12 mouse cellular contexts compared by ENCODE assay signal in genomic region chr9:72217296-72218028, GRCm38 (mm10). TPM values are rescaled to one million over a fixed set of nuclear protein-coding genes. Genes with fewer than 3 reads are reported as not detected.
DNase-seq lines count a peak whose midpoint lies in the region; ATAC-seq and TF ChIP-seq lines count a peak whose summit lies in the region.
"Had no signal": no experiment of that assay in that cellular context is flagged by ENCODE, and none has a peak within 500 bp of the region (broad histone marks: within the 10 kb centered on the region; RNA-seq: fewer than 3 reads in every experiment).

No protein-coding gene starts in this region.

- H3K4me3 ChIP-seq in heart, adult 2 months: no peak overlapping the region
- H3K4me3 ChIP-seq in heart, embryonic 10.5 days: no peak overlapping the region
- no peak overlapping the region for H3K4me3 ChIP-seq in kidney, embryonic 14.5 days (ENCODE audit: low read length)
- H3K4me3 ChIP-seq: heart, embryonic 13.5 days; liver, embryonic 13.5 days; midbrain, embryonic 13.5 days had no signal

- no peaks in the 10 kb centered on the region for H3K79me2 ChIP-seq in heart, adult 2 months (replicated peaks; ENCODE audit: control insufficient read depth, insufficient read depth, low read length)

- H3K4me1 ChIP-seq in heart, adult 2 months (ENCODE audit: control insufficient read depth, insufficient read depth, low read length): no peaks in the 10 kb centered on the region
- no peaks in the 10 kb centered on the region for H3K4me1 ChIP-seq in heart, embryonic 10.5 days
- H3K4me1 ChIP-seq in kidney, embryonic 14.5 days (ENCODE audit: control insufficient read depth, insufficient read depth, low read length): no peaks in the 10 kb centered on the region
- H3K4me1 ChIP-seq: heart, embryonic 13.5 days; liver, embryonic 13.5 days had no signal

- no peak for TF ChIP-seq EP300 in heart, adult 2 months (IDR thresholded peaks at IDR 0.05; ENCODE audit: insufficient read depth, low read depth, low read length)

- ATAC-seq in kidney, embryonic 14.5 days (ENCODE audit: low FRiP score, low TSS enrichment): no peak
- ATAC-seq: midbrain, embryonic 13.5 days had no signal

- no peak overlapping the region for H3K27ac ChIP-seq in heart, adult 2 months
- no peak overlapping the region for H3K27ac ChIP-seq in heart, embryonic 10.5 days
- no peak overlapping the region for H3K27ac ChIP-seq in kidney, embryonic 14.5 days (ENCODE audit: low read depth, low read length)
- H3K27ac ChIP-seq: heart, embryonic 13.5 days; liver, embryonic 13.5 days; midbrain, embryonic 13.5 days had no signal

- H3K4me2 ChIP-seq in kidney, embryonic 14.5 days (replicated peaks; ENCODE audit: low read depth, low read length): no peak overlapping the region
- H3K4me2 ChIP-seq: heart, embryonic 13.5 days; liver, embryonic 13.5 days; midbrain, embryonic 13.5 days had no signal

- intact Hi-C loops in heart, adult 2 months (cut with DNase I): no loop called here
- intact Hi-C loops in gastrocnemius, postnatal 14 days (cut with DNase I; ENCODE audit: low total_unique reads): no loop called here

- WGBS in heart, adult 2 months: 77% methylated on average over 11 of the region's 11 CpGs
- 57% methylated on average over 11 of the region's 11 CpGs for WGBS in heart, embryonic 10.5 days
- WGBS in kidney, embryonic 14.5 days: 64% methylated on average over 11 of the region's 11 CpGs

- no peak for TF ChIP-seq POLR2A in heart, adult 2 months (IDR thresholded peaks at IDR 0.05; ENCODE audit: insufficient read depth, low read depth, low read length)

- no peak for DNase-seq in heart, adult 2 months
- no peak for DNase-seq in heart, embryonic 10.5 days (ENCODE audit: low spot score)
- DNase-seq in thymus, postnatal 0 days (ENCODE audit: low spot score): peak; percentile 23
- DNase-seq in thymus, adult 18-20 months: no peak
- DNase-seq in gastrocnemius, postnatal 14 days: peak; percentile 72
- peak; percentile 70 for DNase-seq in skeletal muscle tissue, adult 2 months (ENCODE audit: low read depth, low spot score)
- DNase-seq in T-cell, adult 2 months (ENCODE audit: low spot score): no peak
- DNase-seq: adrenal gland, adult 2 months; liver, embryonic 13.5 days had no signal

- H3K9ac ChIP-seq in heart, adult 2 months (ENCODE audit: low read depth, low read length): no peak overlapping the region
- no peak overlapping the region for H3K9ac ChIP-seq in kidney, embryonic 14.5 days (ENCODE audit: low read depth, low read length)
- H3K9ac ChIP-seq: heart, embryonic 13.5 days; liver, embryonic 13.5 days; midbrain, embryonic 13.5 days had no signal

- H3K9me3 ChIP-seq in heart, embryonic 10.5 days: no peaks in the 10 kb centered on the region; the same call in 1 of the 2 replicates
- H3K9me3 ChIP-seq in kidney, embryonic 14.5 days (ENCODE audit: control insufficient read depth, low read length): peaks cover 3% of the 10 kb centered on the region; the same call in 1 of the 2 replicates
- H3K9me3 ChIP-seq: liver, embryonic 13.5 days; midbrain, embryonic 13.5 days had no signal

- TF ChIP-seq CTCF in heart, adult 2 months (IDR thresholded peaks at IDR 0.05): peak; percentile 23; the same call in 1 of the 2 replicates

- peaks cover 1% of the 10 kb centered on the region; the same call in 1 of the 2 replicates for H3K27me3 ChIP-seq in heart, adult 2 months (ENCODE audit: control insufficient read depth, insufficient read depth, low read length)
- H3K27me3 ChIP-seq in heart, embryonic 10.5 days (ENCODE audit: insufficient read depth, poor library complexity, severe bottlenecking): no peaks in the 10 kb centered on the region
- no peaks in the 10 kb centered on the region for H3K27me3 ChIP-seq in kidney, embryonic 14.5 days (ENCODE audit: control insufficient read depth, insufficient read depth, low read length)
- H3K27me3 ChIP-seq: heart, embryonic 13.5 days; liver, embryonic 13.5 days; midbrain, embryonic 13.5 days had no signal

- no peaks in the 10 kb centered on the region for H3K36me3 ChIP-seq in heart, adult 2 months (ENCODE audit: control insufficient read depth, insufficient read depth, low read length)
- H3K36me3 ChIP-seq in heart, embryonic 10.5 days: no peaks in the 10 kb centered on the region
- H3K36me3 ChIP-seq in kidney, embryonic 14.5 days (ENCODE audit: control insufficient read depth, insufficient read depth, low read length): no peaks in the 10 kb centered on the region
- H3K36me3 ChIP-seq: heart, embryonic 13.5 days; liver, embryonic 13.5 days; midbrain, embryonic 13.5 days had no signal

RNA-seq across cellular contexts. Expression of gene Zfp280d, which starts 57.2 kb away (rescaled TPM):
- 10 to 100 TPM; 16.6 to 22.5 TPM for total RNA-seq in heart, adult 2 months (2021)
- polyA plus RNA-seq in heart, adult 2 months (2012; rRNA removed): 5.5 and 10.0 TPM in 2 replicates
- 29.0 and 34.0 TPM in 2 replicates for polyA plus RNA-seq in heart, embryonic 10.5 days (2016; fragmentation: Nextera tagmentation; extraction: Ambion mirVana)
- polyA plus RNA-seq in thymus, postnatal 0 days (2015; fragmentation: Nextera tagmentation; extraction: Ambion mirVana): 56.6 and 73.3 TPM in 2 replicates
- total RNA-seq in gastrocnemius, postnatal 14 days (2021): 10 to 100 TPM; 12.7 to 13.7 TPM
- polyA plus RNA-seq in kidney, embryonic 14.5 days (2014; fragmentation: Nextera tagmentation; extraction: Ambion mirVana): 41.6 and 51.3 TPM in 2 replicates

Comparison
In these comparisons a context has a peak if more than half of its experiments do, and no peak if none do; other contexts are left out.
1. DNase-seq: peak in thymus, postnatal 0 days (single experiment), gastrocnemius, postnatal 14 days (single experiment) and skeletal muscle tissue, adult 2 months (single experiment); none in heart, adult 2 months (0 of 2), heart, embryonic 10.5 days (single experiment), thymus, adult 18-20 months (0 of 2) and T-cell, adult 2 months (single experiment).